Mouse (Mus musculus): ENCODE measurements around the gene Pdpk1.

GRCm38 (mm10) chr17:24199252-24199651 lies 48.5 kb upstream of the Pdpk1 start:
- TF ChIP-seq CTCF (IDR thresholded peaks at IDR 0.05 in 2 of 3, conservative IDR thresholded peaks at IDR 0.05 in 1 of 3; ENCODE audit: control insufficient read depth in 1 of 3, insufficient read depth in 1 of 3, low read depth in 2 of 3, low read length in 3 of 3, poor library complexity in 1 of 3, severe bottlenecking in 1 of 3) (no peak), POLR2AphosphoS5 (IDR thresholded peaks at IDR 0.05; ENCODE audit: borderline replicate concordance, low read depth, low read length) (no peak), POLR2AphosphoS2 (IDR thresholded peaks at IDR 0.05; ENCODE audit: low read length) (no peak), GATA1 (IDR thresholded peaks at IDR 0.05; ENCODE audit: low read depth, low read length) (peak; percentile 70), ZKSCAN1 (IDR thresholded peaks at IDR 0.05; ENCODE audit: low read depth, low read length) (no peak), NRF1 (IDR thresholded peaks at IDR 0.05; ENCODE audit: insufficient read depth, low read depth, low read length, poor library complexity, severe bottlenecking) (no peak), MYC (IDR thresholded peaks at IDR 0.05; ENCODE audit: low read depth, low read length) (0 out of 2 replicates have a peak, but pooled peaks have one; percentile 13)
